Mouse (Mus musculus): ENCODE measurements around the gene Ednra. TPM values are rescaled to one million over a fixed set of nuclear protein-coding genes. Genes with fewer than 3 reads are reported as not detected.

Gene Ednra
- polyA plus RNA-seq, 1 experiment from 2014 or later: 8.4 TPM

DNA sequence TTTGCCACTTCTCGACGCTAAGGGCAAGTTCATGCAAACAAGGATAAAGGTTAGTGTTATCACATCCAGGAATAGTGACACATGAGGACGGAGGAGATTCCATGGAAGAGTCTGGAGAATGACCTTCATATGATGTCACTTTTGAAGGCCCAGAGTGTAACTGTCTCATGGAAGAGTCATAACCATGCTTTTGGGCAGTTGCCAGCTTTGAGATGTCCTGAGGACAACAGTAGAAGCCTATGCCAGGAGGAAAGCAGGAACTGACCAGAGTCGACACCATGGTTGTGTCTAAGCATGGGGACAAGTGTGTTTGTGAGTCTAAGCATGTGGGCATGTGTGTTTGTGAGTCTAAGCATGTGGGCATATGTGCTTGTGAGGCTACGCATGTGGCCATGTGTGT, 56.3 kb downstream of the Ednra start:
- no peak for TF ChIP-seq CTCF (IDR thresholded peaks at IDR 0.05; ENCODE audit: low read depth)
- 87% methylated on average over 5 of the region's 5 CpGs for whole genome bisulfite sequencing

DNA sequence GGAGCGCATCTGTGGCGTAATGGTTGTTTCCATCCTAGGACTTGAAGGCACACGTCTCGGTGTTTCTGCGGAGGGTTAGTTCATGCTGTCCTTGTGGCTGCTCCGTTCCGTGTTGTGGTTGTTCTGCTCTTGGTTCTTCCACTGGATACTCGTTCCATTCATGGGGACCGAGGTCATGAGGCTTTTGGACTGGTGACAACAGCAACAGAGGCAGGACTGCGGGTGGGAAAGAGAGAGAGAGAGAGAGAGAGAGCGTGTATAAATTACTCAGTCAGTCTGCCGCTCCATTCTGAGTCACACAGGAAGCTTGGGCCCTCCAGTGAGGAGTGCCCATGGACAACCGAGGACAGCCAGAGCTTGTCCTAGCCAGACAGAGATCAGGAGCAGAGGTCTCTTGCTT, 59.4 kb downstream of the Ednra start:
- H3K4me1 ChIP-seq (replicated peaks; ENCODE audit: control insufficient read depth, insufficient read depth, low read length): no peaks in the 10 kb centered on the region
- no peaks in the 10 kb centered on the region for H3K36me3 ChIP-seq (ENCODE audit: control insufficient read depth, insufficient read depth)
- H3K27ac ChIP-seq (ENCODE audit: low read depth, low read length): no peak overlapping the region
- H3K4me2 ChIP-seq (replicated peaks; ENCODE audit: low read depth): no peak overlapping the region
- ATAC-seq: no peak
- no peak overlapping the region for H3K4me3 ChIP-seq (ENCODE audit: low read depth, low read length)
- no peak for TF ChIP-seq CTCF (IDR thresholded peaks at IDR 0.05; ENCODE audit: low read depth)
- H3K9ac ChIP-seq (ENCODE audit: low read depth, low read length): no peak overlapping the region
- 91% methylated on average over 13 of the region's 13 CpGs for WGBS
- no peaks in the 10 kb centered on the region for H3K27me3 ChIP-seq (replicated peaks; ENCODE audit: control insufficient read depth, insufficient read depth, low read length)
- no peaks in the 10 kb centered on the region for H3K9me3 ChIP-seq (ENCODE audit: control insufficient read depth)

More for the DNA sequence above, 56.3 kb downstream of the Ednra start:
- no peak overlapping the region for H3K4me3 ChIP-seq (ENCODE audit: low read depth, low read length)
- ATAC-seq: no peak
- H3K4me1 ChIP-seq (replicated peaks; ENCODE audit: control insufficient read depth, insufficient read depth, low read length): no peaks in the 10 kb centered on the region
- no peak overlapping the region for H3K4me2 ChIP-seq (replicated peaks; ENCODE audit: low read depth)
- no peak overlapping the region for H3K27ac ChIP-seq (ENCODE audit: low read depth, low read length)
- no peaks in the 10 kb centered on the region for H3K27me3 ChIP-seq (replicated peaks; ENCODE audit: control insufficient read depth, insufficient read depth, low read length)
- no peaks in the 10 kb centered on the region for H3K36me3 ChIP-seq (ENCODE audit: control insufficient read depth, insufficient read depth)
- H3K9me3 ChIP-seq (ENCODE audit: control insufficient read depth): no peaks in the 10 kb centered on the region
- no peak overlapping the region for H3K9ac ChIP-seq (ENCODE audit: low read depth, low read length)

DNA sequence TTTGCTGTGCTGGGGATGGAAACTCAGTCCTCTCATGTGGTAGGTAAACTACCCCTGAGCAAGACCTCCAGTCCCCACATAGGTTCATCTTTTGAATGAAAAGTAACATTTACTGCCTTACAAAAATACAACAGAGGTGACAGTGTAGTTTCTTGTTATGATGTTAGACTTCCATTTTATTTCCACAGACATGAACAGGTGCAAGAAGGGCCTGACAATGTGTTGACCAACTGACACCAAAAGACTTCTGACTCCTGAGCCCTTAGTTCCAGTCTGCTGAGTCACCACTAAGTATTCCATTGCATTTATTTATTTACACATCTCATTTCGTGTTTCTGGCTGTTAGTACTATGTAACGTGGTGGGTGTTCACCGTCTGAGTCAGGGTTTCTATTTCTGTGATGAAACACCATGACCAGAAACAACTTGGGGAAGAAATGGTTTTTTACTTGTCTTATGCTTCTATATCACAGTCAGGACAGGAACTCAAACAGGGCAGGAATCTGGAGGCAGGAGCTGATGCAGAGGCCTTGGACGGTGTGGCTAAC, 64.7 kb downstream of the Ednra start:
- Histone ChIP-seq H3K9ac (ENCODE audit: low read depth, low read length) (no peak overlapping the region), H3K4me1 (replicated peaks; ENCODE audit: control insufficient read depth, insufficient read depth, low read length) (no peaks in the 10 kb centered on the region), H3K36me3 (ENCODE audit: control insufficient read depth, insufficient read depth) (no peaks in the 10 kb centered on the region), H3K27ac (ENCODE audit: low read depth, low read length) (no peak overlapping the region), H3K9me3 (ENCODE audit: control insufficient read depth) (no peaks in the 10 kb centered on the region), H3K4me3 (ENCODE audit: low read depth, low read length) (no peak overlapping the region), H3K27me3 (replicated peaks; ENCODE audit: control insufficient read depth, insufficient read depth, low read length) (no peaks in the 10 kb centered on the region), H3K4me2 (replicated peaks; ENCODE audit: low read depth) (no peak overlapping the region)
- ATAC-seq: no peak
- TF ChIP-seq CTCF (IDR thresholded peaks at IDR 0.05; ENCODE audit: low read depth): no peak
- 59% methylated on average over 4 of the region's 4 CpGs for WGBS

DNA sequence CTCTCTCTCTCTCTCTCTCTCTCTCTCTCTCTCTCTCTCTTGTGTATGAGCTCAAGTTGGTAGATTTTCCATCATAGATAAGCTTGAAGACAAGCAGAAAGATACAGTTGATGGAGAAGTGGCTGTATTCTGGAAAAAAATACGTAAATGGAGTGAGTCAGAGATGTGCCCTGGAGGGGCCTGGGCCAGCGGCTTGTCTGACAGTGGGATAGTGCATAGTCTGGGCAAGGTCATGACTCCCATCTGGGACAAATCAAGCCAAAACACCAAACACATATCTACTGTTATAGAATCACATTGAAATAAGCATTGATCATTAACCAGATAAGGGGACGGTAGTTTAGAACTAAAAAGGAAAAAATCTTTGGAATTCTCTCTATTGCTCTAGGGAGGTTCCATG, 65.9 kb downstream of the Ednra start:
- Histone ChIP-seq H3K4me1 (replicated peaks; ENCODE audit: control insufficient read depth, insufficient read depth, low read length) (no peaks in the 10 kb centered on the region), H3K36me3 (ENCODE audit: control insufficient read depth, insufficient read depth) (no peaks in the 10 kb centered on the region), H3K27me3 (replicated peaks; ENCODE audit: control insufficient read depth, insufficient read depth, low read length) (no peaks in the 10 kb centered on the region), H3K9ac (ENCODE audit: low read depth, low read length) (no peak overlapping the region), H3K4me3 (ENCODE audit: low read depth, low read length) (no peak overlapping the region), H3K4me2 (replicated peaks; ENCODE audit: low read depth) (no peak overlapping the region), H3K27ac (ENCODE audit: low read depth, low read length) (no peak overlapping the region), H3K9me3 (ENCODE audit: control insufficient read depth) (no peaks in the 10 kb centered on the region)
- ATAC-seq: no peak
- 73% methylated on average over 3 of the region's 3 CpGs for WGBS
- no peak for TF ChIP-seq CTCF (IDR thresholded peaks at IDR 0.05; ENCODE audit: low read depth)

DNA sequence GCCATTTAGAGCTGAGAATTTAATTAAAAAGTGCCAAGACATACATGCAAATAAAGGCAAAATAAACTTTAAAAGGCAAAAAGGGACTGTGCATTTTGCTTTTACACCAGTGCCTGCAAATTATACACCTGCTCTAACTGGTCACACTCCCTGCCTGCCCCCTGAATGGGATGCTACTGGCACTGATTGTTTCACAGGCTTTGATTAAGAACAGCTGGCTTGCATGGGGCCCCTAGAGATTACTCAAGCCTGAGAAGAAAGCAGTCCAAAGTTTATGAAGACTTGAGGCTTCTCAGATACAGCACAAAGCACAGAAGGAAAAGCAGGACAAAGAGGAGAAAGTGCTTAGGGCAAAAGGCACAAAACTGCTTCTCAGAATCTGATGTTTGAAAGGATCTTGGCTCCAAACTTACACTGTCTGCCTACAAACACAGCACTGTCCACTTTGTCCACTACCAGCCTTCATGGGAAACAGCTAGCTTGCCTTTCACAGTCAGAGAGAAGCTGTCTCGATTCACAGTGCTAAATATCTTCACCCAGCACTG, 73.5 kb downstream of the Ednra start:
- H3K9me3 ChIP-seq (ENCODE audit: control insufficient read depth): no peaks in the 10 kb centered on the region
- H3K27ac ChIP-seq (ENCODE audit: low read depth, low read length): no peak overlapping the region
- H3K4me2 ChIP-seq (replicated peaks; ENCODE audit: low read depth): no peak overlapping the region
- 72% methylated on average over 1 of the region's 1 CpGs for WGBS
- ATAC-seq: no peak
- no peak overlapping the region for H3K4me3 ChIP-seq (ENCODE audit: low read depth, low read length)
- H3K4me1 ChIP-seq (replicated peaks; ENCODE audit: control insufficient read depth, insufficient read depth, low read length): no peaks in the 10 kb centered on the region
- H3K27me3 ChIP-seq (replicated peaks; ENCODE audit: control insufficient read depth, insufficient read depth, low read length): no peaks in the 10 kb centered on the region
- TF ChIP-seq CTCF (IDR thresholded peaks at IDR 0.05; ENCODE audit: low read depth): no peak
- no peaks in the 10 kb centered on the region for H3K36me3 ChIP-seq (ENCODE audit: control insufficient read depth, insufficient read depth)
- H3K9ac ChIP-seq (ENCODE audit: low read depth, low read length): no peak overlapping the region

DNA sequence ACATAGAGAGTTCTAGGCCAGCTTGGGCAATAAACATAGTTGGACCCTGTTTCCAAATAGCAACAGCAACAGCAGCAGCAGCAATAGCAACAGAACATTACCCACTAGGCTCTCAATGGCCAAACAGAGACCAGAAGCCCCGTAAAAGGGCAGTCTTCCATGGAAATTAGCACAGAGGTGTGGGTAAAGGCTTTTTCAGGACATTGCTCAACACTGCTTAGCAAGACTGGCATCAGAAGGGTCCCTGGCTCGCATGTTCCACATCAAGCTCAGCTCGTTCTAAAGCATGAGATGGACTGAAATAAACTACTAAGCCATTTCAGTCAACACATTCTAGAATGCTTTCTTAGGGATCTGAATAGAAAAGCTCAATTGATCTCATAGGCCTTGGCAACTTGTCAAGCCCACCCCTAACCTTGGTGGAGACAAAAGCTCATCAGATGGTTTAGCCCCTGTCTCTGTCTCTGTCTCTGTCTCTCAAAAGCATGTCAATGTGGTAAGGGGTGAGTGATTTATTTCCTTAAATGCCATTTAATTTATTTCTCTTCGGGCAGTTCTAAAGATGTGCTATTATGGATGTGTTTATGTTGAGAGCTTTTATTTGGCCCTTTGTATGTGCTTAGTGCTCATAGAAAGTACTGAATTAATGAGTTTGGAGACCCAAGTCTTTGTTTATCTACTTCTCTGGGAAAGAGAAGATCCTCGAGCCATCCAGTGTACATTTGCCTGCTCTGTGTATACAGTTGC, 84.0 kb downstream of the Ednra start:
- no peaks in the 10 kb centered on the region for H3K36me3 ChIP-seq (ENCODE audit: control insufficient read depth, insufficient read depth)
- H3K9ac ChIP-seq (ENCODE audit: low read depth, low read length): no peak overlapping the region
- no peak overlapping the region for H3K27ac ChIP-seq (ENCODE audit: low read depth, low read length)
- no peak overlapping the region for H3K4me2 ChIP-seq (replicated peaks; ENCODE audit: low read depth)
- ATAC-seq: no peak
- no peaks in the 10 kb centered on the region for H3K9me3 ChIP-seq (ENCODE audit: control insufficient read depth)
- no peak overlapping the region for H3K4me3 ChIP-seq (ENCODE audit: low read depth, low read length)
- no peaks in the 10 kb centered on the region for H3K4me1 ChIP-seq (replicated peaks; ENCODE audit: control insufficient read depth, insufficient read depth, low read length)
- WGBS: 56% methylated on average over 5 of the region's 5 CpGs
- TF ChIP-seq CTCF (IDR thresholded peaks at IDR 0.05; ENCODE audit: low read depth): no peak
- H3K27me3 ChIP-seq (replicated peaks; ENCODE audit: control insufficient read depth, insufficient read depth, low read length): no peaks in the 10 kb centered on the region
